Mouse (Mus musculus): ENCODE results near the gene Csf1. TPM values are rescaled to one million over a fixed set of nuclear protein-coding genes. Genes with fewer than 3 reads are reported as not detected.

The Csf1 gene
- polyA plus RNA-seq, 1 experiment from 2014 or later: 11.0 TPM

GRCm38 (mm10) chr3:107728509-107728908 lies 31.8 kb downstream of the Csf1 start:
- no peak for ATAC-seq (ENCODE audit: insufficient number of reproducible peaks, insufficient read depth, low FRiP score, low read depth)
- H3K4me1 ChIP-seq (ENCODE audit: control insufficient read depth, insufficient read depth, low read length): 0 out of 2 replicates have a peak, but pooled peaks cover 3% of the 10 kb centered on the region
- H3K36me3 ChIP-seq (ENCODE audit: control insufficient read depth, insufficient read depth, low read length): no peaks in the 10 kb centered on the region
- WGBS: 53% methylated on average over 1 of the region's 1 CpGs
- H3K27ac ChIP-seq (ENCODE audit: low read length): no peak overlapping the region
- H3K9me3 ChIP-seq (ENCODE audit: control insufficient read depth, low read depth, low read length): no peaks in the 10 kb centered on the region
- H3K4me3 ChIP-seq (ENCODE audit: low read depth, low read length): no peak overlapping the region
- no peak overlapping the region for H3K9ac ChIP-seq (replicated peaks; ENCODE audit: low read depth, low read length)
- H3K27me3 ChIP-seq (ENCODE audit: control insufficient read depth, insufficient read depth, low read length): no peaks in the 10 kb centered on the region
- no peak overlapping the region for H3K4me2 ChIP-seq (replicated peaks; ENCODE audit: low read depth, low read length)

- Histone ChIP-seq H3K27me3 (ENCODE audit: control insufficient read depth, insufficient read depth, low read length) (no peaks in the 10 kb centered on the region), H3K4me2 (replicated peaks; ENCODE audit: low read depth, low read length) (no peak overlapping the region), H3K9ac (replicated peaks; ENCODE audit: low read depth, low read length) (no peak overlapping the region), H3K36me3 (ENCODE audit: control insufficient read depth, insufficient read depth, low read length) (no peaks in the 10 kb centered on the region), H3K4me1 (ENCODE audit: control insufficient read depth, insufficient read depth, low read length) (peaks cover 7% of the 10 kb centered on the region), H3K9me3 (ENCODE audit: control insufficient read depth, low read depth, low read length) (no peaks in the 10 kb centered on the region), H3K27ac (ENCODE audit: low read length) (no peak overlapping the region), H3K4me3 (ENCODE audit: low read depth, low read length) (no peak overlapping the region)
- ATAC-seq (ENCODE audit: insufficient number of reproducible peaks, insufficient read depth, low FRiP score, low read depth): no peak
- 50% methylated on average over 1 of the region's 1 CpGs for WGBS
Measured at GRCm38 (mm10) chr3:107715971-107716370, 44.3 kb downstream of the Csf1 start.

- H3K36me3 ChIP-seq (ENCODE audit: control insufficient read depth, insufficient read depth, low read length): no peaks in the 10 kb centered on the region
- H3K4me1 ChIP-seq (ENCODE audit: control insufficient read depth, insufficient read depth, low read length): peaks cover 7% of the 10 kb centered on the region
- H3K27ac ChIP-seq (ENCODE audit: low read length): peak overlapping the region; percentile 46; the same call in 1 of the 2 replicates
- H3K4me2 ChIP-seq (replicated peaks; ENCODE audit: low read depth, low read length): no peak overlapping the region
- no peaks in the 10 kb centered on the region for H3K9me3 ChIP-seq (ENCODE audit: control insufficient read depth, low read depth, low read length)
- no peak overlapping the region for H3K9ac ChIP-seq (replicated peaks; ENCODE audit: low read depth, low read length)
- no peaks in the 10 kb centered on the region for H3K27me3 ChIP-seq (ENCODE audit: control insufficient read depth, insufficient read depth, low read length)
- no peak for ATAC-seq (ENCODE audit: insufficient number of reproducible peaks, insufficient read depth, low FRiP score, low read depth)
- WGBS: 26% methylated on average over 5 of the region's 5 CpGs
- H3K4me3 ChIP-seq (ENCODE audit: low read depth, low read length): no peak overlapping the region
Measured at GRCm38 (mm10) chr3:107714276-107714933, 45.9 kb downstream of the Csf1 start.

GRCm38 (mm10) chr3:107712081-107712480 lies 48.2 kb downstream of the Csf1 start:
- Histone ChIP-seq H3K27ac (ENCODE audit: low read length) (no peak overlapping the region), H3K4me1 (ENCODE audit: control insufficient read depth, insufficient read depth, low read length) (peaks cover 7% of the 10 kb centered on the region), H3K4me2 (replicated peaks; ENCODE audit: low read depth, low read length) (no peak overlapping the region), H3K4me3 (ENCODE audit: low read depth, low read length) (no peak overlapping the region), H3K9ac (replicated peaks; ENCODE audit: low read depth, low read length) (no peak overlapping the region), H3K9me3 (ENCODE audit: control insufficient read depth, low read depth, low read length) (no peaks in the 10 kb centered on the region), H3K27me3 (ENCODE audit: control insufficient read depth, insufficient read depth, low read length) (no peaks in the 10 kb centered on the region), H3K36me3 (ENCODE audit: control insufficient read depth, insufficient read depth, low read length) (no peaks in the 10 kb centered on the region)
- 49% methylated on average over 3 of the region's 3 CpGs for WGBS
- ATAC-seq (ENCODE audit: insufficient number of reproducible peaks, insufficient read depth, low FRiP score, low read depth): no peak

- Histone ChIP-seq H3K4me2 (replicated peaks; ENCODE audit: low read depth, low read length) (no peak overlapping the region), H3K4me1 (ENCODE audit: control insufficient read depth, insufficient read depth, low read length) (peaks cover 1% of the 10 kb centered on the region; the same call in 1 of the 2 replicates), H3K27ac (ENCODE audit: low read length) (no peak overlapping the region), H3K9ac (replicated peaks; ENCODE audit: low read depth, low read length) (no peak overlapping the region), H3K36me3 (ENCODE audit: control insufficient read depth, insufficient read depth, low read length) (no peaks in the 10 kb centered on the region), H3K9me3 (ENCODE audit: control insufficient read depth, low read depth, low read length) (no peaks in the 10 kb centered on the region), H3K27me3 (ENCODE audit: control insufficient read depth, insufficient read depth, low read length) (no peaks in the 10 kb centered on the region), H3K4me3 (ENCODE audit: low read depth, low read length) (no peak overlapping the region)
- no peak for ATAC-seq (ENCODE audit: insufficient number of reproducible peaks, insufficient read depth, low FRiP score, low read depth)
- 63% methylated on average over 3 of the region's 3 CpGs for WGBS
Measured at GRCm38 (mm10) chr3:107709156-107709555, 51.1 kb downstream of the Csf1 start.

- Histone ChIP-seq H3K36me3 (ENCODE audit: control insufficient read depth, insufficient read depth, low read length) (no peaks in the 10 kb centered on the region), H3K27me3 (ENCODE audit: control insufficient read depth, insufficient read depth, low read length) (no peaks in the 10 kb centered on the region), H3K27ac (ENCODE audit: low read length) (no peak overlapping the region), H3K4me3 (ENCODE audit: low read depth, low read length) (no peak overlapping the region), H3K4me2 (replicated peaks; ENCODE audit: low read depth, low read length) (no peak overlapping the region), H3K9ac (replicated peaks; ENCODE audit: low read depth, low read length) (no peak overlapping the region), H3K9me3 (ENCODE audit: control insufficient read depth, low read depth, low read length) (no peaks in the 10 kb centered on the region), H3K4me1 (ENCODE audit: control insufficient read depth, insufficient read depth, low read length) (no peaks in the 10 kb centered on the region)
- WGBS: 53% methylated on average over 4 of the region's 4 CpGs
- ATAC-seq (ENCODE audit: insufficient number of reproducible peaks, insufficient read depth, low FRiP score, low read depth): no peak
Measured at GRCm38 (mm10) chr3:107707239-107707638, 53.0 kb downstream of the Csf1 start.

- no peak overlapping the region for H3K4me2 ChIP-seq (replicated peaks; ENCODE audit: low read depth, low read length)
- H3K9ac ChIP-seq (replicated peaks; ENCODE audit: low read depth, low read length): no peak overlapping the region
- ATAC-seq (ENCODE audit: insufficient number of reproducible peaks, insufficient read depth, low FRiP score, low read depth): no peak
- no peak overlapping the region for H3K27ac ChIP-seq (ENCODE audit: low read length)
- H3K27me3 ChIP-seq (ENCODE audit: control insufficient read depth, insufficient read depth, low read length): no peaks in the 10 kb centered on the region
- no peaks in the 10 kb centered on the region for H3K4me1 ChIP-seq (ENCODE audit: control insufficient read depth, insufficient read depth, low read length)
- H3K9me3 ChIP-seq (ENCODE audit: control insufficient read depth, low read depth, low read length): no peaks in the 10 kb centered on the region
- 18% methylated on average over 2 of the region's 2 CpGs for WGBS
- H3K36me3 ChIP-seq (ENCODE audit: control insufficient read depth, insufficient read depth, low read length): no peaks in the 10 kb centered on the region
- no peak overlapping the region for H3K4me3 ChIP-seq (ENCODE audit: low read depth, low read length)
Measured at GRCm38 (mm10) chr3:107706164-107706563, 54.1 kb downstream of the Csf1 start.

GRCm38 (mm10) chr3:107704371-107704705 lies 55.9 kb downstream of the Csf1 start:
- no peak overlapping the region for H3K4me2 ChIP-seq (replicated peaks; ENCODE audit: low read depth, low read length)
- WGBS: 80% methylated on average over 1 of the region's 1 CpGs
- no peaks in the 10 kb centered on the region for H3K36me3 ChIP-seq (ENCODE audit: control insufficient read depth, insufficient read depth, low read length)
- no peak overlapping the region for H3K9ac ChIP-seq (replicated peaks; ENCODE audit: low read depth, low read length)
- no peaks in the 10 kb centered on the region for H3K27me3 ChIP-seq (ENCODE audit: control insufficient read depth, insufficient read depth, low read length)
- H3K9me3 ChIP-seq (ENCODE audit: control insufficient read depth, low read depth, low read length): no peaks in the 10 kb centered on the region
- no peaks in the 10 kb centered on the region for H3K4me1 ChIP-seq (ENCODE audit: control insufficient read depth, insufficient read depth, low read length)
- no peak for ATAC-seq (ENCODE audit: insufficient number of reproducible peaks, insufficient read depth, low FRiP score, low read depth)
- H3K27ac ChIP-seq (ENCODE audit: low read length): no peak overlapping the region
- no peak overlapping the region for H3K4me3 ChIP-seq (ENCODE audit: low read depth, low read length)

Data from stomach, embryonic 14.5 days (tissue).